Mouse (Mus musculus) lung, adult 2 months (tissue): ENCODE measurements at regions not wholly inside any gene's neighbourhood (a gene's known extent, or its start where the extent isn't known, plus 50 kb on each side); places are given as distances from the start of the nearest gene placed in this dataset.

Source experiments
- CTCF ChIP-seq: fragments of 200-500 bp; IDR thresholded peaks from 2 replicates; pipeline ENCODE4 v1.5.1; 2011; ENCODE audit warnings: mild to moderate bottlenecking, low read length, control low read depth; ENCODE audit not compliant: insufficient read depth
- POLR2A ChIP-seq: fragments of 200-500 bp; IDR thresholded peaks from 2 replicates; pipeline ENCODE4 v1.6.1; 2011; ENCODE audit warnings: low read depth, mild to moderate bottlenecking, control low read depth, low read length, borderline replicate concordance; ENCODE audit errors: extremely low read depth

- TF ChIP-seq POLR2A (no peak), CTCF (no peak)
These were observed 74.0 kb downstream of the Calml3 start for GRCm38 (mm10) chr13:3729926-3730698.
